Mouse (Mus musculus) layer of hippocampus, adult 9-11 months (tissue): Measurements from ENCODE around the gene Dram1.
A peak's percentile ranks its signal among the peaks of the same experiment; 100 is the strongest.
"Not testable (repeated sequence)": the region's sequence is repeated elsewhere in the genome, so short reads cannot be mapped to it uniquely, and the experiment has no call there.

Experiments
- DNase-seq: peaks from one replicate; pipeline ENCODE4 v3.0.0; 2022

Gene Dram1

DNA sequence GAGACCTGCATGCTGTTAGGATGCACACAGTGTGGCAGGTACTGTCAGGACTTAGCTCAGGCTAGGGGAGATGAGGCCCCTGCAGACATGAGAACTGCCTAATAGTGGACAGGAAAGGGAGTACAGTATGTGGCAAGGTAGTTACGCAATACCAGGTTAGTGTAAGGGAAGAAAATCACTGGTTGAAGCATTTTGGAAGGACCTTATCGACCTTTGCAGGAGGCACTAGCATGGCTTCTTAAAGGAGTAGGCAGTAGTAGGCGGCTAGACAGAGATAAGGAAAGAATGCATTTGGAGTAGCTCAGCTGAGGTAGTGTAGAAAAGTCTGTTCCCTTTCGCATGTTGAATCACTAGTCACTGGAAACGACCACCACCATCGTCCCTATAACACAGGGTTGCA is 6.9 kb upstream of the Dram1 start:
- no peak for DNase-seq

DNA sequence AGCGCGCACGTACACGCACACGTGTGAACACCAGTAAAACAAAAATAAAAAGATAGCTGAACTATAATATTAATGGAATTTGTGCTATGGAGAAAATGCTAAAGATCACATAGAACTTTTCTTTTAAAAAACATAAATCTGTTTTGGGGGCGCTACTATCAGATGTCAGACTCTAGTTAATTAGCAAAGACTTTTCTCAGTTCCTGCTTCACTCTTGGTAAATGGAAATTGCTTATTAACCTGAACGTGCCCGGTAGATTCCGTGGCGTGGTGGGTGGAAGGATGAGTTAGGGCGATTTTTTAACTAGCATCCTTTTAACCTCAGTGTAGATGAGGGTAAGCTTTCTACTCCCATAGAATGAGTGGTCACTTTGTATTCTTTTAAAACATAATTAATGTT is 6.4 kb upstream of the Dram1 start:
- no peak for DNase-seq

DNA sequence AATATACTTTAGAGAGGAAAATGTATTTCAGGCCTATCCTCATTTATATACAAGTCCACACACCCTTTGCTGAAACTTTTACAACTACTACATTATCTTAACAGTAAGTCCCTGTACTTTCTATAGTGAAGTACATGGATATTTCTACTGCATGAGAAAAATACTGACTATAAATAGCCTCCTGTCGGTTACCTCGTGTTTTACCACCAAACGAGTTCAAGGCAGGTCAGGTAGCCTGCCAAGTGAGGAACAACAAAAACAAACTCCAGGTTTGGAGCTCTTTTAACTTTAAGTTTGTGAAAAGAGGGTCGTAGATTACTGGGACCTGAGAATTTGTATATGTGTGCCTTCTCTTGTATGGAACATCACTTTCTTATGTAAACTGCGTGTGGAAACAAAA is 5.2 kb upstream of the Dram1 start:
- no peak for DNase-seq

DNA sequence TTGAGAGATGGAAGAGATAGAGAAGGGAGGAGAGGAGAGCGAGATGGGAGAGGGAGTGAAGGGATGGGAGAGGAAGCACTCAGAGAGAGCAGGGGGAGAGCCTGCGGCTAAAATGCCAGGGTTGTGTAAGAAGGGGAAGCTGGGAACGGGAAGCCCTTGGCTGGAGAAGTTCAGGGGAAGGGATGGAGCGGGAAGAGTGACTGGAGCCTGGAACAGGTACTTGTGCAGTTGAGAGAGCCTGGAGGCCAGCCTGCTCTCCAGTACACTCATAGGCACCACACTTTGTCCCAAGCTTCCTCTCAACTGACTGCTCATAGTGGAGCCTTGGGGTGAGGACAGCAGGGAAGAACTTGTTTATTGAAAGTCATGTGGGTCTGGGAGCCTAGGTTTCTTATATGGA is 4.6 kb upstream of the Dram1 start:
- no peak for DNase-seq

DNA sequence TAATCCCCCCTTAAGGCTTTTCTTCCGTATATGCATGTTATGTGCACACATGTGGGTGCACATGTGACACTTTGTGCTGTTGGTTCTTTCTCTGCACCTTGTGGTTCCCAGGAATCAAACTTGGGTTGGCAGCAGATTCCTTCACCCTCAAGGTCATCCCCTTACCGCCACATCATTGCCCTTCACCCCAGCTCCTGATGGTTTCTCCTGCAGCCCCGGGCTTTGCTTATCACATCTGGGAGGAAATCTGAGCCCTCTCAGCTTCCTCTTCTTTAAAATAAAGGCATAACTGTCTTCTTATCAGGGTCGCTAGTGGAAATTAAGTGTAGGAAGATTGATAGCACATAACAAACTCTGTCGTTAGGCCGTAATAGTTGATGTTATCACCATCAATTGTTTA is 3.1 kb upstream of the Dram1 start:
- no peak for DNase-seq

DNA sequence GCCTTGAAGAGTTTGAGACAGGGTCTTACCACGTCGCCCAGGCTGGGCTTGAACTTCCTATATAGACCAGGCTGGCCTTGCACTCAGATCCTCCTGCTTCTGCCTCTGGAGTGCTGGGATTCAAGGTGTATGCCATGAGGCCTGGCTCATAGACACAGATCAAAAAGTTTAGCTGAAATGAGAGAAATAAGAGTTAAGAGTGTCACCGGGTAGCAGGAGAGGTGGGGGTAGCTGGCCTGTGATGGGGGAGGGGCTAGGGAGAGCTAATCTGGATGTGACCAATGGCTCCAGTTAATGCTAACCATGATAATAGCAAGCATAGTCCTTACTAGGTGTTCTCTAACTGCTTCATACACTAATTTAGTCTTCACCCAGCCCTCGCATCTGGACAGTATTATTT is 2.4 kb upstream of the Dram1 start:
- no peak for DNase-seq

DNA sequence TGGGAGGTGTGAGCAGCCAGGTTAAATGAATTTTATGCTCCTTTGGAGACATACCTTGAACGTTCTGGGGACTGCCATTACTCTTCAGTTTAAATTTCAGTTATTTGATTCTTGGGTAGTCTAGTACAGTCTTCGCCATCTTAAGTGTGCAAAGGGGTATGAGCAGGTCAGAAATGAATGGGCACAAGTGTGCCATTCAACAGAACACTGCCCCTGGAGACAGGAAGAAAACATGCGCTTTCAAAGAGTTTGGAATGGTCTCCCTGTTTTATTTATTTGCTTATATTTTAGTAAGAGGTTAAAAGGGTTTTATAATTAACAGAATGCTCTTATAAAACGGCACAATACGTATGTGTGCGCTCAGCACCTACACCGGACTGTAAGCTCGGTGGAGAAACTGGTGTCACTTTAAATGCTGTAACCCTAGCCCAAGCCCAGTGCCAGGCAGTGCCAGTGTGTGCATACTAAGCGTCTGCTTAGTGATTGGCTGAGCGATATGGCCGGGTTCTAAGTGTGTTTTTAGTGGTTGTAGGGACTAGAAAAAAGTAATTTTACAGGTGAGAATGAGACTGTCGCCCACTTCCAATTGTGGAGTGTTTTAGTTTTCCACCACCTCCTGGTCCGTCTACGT is 1.7 kb upstream of the Dram1 start:
- DNase-seq: no peak

DNA sequence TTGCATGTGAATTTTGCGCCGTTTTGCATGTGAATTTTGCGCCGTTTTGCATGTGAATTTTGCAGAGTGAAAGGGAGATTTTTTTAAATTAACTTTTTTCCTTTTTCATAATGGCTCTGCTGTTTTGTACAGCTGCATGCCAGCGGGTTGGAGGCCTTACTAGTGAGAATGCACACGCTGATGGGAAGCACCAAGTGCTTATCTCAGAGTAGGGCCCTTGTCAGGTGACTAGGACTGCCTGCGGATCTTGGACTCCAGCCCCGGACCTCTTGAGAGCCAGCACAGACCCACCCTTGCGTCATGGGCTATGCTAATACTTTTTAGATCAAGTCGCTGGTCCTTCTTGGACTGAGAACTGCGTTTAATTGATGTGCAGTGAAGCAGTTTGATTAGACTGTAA is 1.1 kb upstream of the Dram1 start:
- DNase-seq: peak; percentile 59

DNA sequence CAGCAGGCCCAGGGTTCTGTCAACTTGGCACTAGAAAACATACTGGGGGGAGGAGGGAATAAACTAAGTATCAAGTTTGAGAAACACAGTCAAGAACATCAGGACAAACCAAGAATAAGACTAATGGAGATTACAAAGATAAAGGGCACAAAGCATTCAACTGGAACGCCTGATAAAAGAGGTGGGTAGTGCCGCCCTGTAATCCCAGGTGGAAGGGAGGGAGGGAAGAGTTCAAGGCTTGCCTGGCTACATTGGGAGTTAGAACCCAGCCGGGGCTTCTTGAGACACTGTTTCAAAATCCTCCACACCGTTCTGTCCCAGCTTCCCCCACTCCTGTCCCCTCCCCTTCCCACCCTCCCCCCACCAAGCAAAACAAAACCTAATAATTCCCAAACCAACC is 1.2 kb downstream of the Dram1 start:
- no peak for DNase-seq

DNA sequence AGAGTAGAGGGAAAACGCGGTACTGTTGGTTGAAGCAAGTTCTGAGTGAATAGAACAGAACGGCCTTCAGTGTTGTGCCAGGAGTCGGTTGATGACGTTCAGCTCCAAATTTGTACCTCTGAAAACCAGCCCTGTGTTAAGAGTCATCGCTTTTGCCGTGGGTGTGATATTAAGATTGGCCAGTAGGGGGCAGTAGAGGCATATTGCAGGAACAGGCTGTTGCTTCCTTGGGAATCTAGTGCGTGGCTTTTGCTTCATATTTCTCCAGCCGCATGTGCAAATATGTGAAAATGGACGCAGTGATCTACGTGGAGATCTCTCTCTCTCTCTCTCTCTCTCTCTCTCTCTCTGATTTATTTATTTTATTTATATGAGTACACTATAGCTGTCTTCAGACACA is 2.1 kb downstream of the Dram1 start:
- DNase-seq: peak; percentile 92

DNA sequence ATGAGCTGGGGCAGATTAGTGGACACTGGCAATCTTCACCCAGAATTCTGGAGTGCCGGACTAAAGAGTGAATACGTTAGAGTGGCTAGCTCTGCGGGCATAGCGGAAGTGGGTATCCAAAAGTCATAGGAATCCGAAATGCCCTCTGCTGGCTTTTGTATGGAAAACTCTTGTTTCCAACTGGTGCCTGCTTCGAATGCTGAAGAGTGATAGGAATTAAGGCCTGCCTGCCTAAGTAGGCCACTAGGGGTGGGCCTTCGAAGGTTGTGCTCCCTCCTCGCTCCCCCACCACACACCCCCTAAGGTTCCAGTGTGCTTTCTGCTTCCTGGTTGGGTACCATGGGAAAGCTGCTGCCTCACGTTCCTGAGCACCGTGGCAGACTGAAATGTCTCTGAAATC is 3.9 kb downstream of the Dram1 start:
- DNase-seq: no peak

DNA sequence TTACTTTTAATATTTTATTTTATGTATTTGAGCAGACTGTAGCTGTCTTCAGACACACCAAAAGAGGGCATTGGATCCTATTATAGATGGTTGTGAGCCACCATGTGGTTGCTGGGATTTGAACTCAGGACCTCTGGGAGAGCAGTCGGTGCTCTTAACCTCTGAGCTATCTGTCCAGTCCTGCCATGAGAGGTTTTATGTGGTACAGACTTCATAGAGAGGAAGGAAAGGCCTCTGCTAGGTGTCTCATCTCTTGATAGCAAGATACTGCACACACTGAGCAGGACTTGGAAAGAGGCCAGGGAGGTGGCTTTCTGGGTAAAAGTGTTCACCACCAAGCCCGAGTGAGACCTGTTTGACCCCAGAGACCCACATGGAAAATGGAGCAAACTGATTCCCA is 5.9 kb downstream of the Dram1 start:
- not testable (repeated sequence) for DNase-seq

DNA sequence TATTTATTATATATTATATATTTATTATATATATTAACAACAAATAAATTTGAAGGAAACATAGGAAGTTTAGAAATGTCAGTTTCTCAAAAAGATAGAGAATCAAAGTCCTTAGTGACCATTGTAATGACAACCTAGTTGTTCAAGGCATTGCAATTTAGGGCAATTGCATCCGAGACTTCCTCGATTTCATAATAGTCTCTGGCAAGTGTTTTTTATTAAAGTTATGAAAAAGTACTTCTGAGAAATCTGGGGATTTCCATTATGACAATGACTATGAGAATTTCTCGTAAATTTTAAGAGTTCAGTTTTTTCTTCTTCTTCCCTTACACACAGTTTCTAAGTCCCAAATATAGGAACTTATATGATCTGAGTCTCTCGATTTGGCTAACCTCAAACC is 6.4 kb downstream of the Dram1 start:
- no peak for DNase-seq

DNA sequence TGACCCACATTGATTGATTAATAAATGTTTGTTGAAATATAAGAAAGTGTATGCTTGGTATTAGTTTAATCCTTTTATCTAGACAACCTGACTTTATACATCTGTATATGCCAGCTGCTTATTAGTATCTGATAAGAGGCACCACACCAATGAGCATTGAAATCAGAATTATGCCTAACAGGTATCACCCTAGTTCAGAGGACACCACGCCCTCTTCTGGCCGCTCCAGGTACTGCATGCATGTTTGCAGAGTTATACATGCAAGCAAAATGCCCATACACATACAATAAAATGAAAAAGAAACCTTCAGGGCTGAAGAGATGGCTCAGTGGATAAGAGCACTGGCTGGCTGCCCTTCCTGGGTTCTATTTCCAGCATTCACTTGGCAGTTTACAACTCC is 7.1 kb downstream of the Dram1 start:
- no peak for DNase-seq

DNA sequence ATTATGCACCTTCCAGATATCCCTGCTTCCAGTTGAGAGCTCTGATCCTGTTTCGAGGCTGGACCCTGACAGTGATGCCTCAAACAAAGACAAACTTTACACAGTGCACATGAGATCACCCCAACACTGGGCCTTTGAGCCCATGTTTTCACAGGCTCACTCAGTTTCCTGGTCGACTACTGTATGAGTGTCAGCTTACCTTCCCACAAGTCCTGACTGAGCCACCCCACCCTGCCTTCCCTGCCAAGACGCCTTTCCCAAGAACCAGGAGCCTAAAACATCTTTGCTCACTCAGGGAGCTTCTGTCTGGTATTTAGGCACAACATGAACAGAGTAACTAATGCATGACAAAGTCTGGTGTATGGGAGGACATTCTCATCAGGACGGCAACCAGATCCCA is 9.6 kb downstream of the Dram1 start:
- DNase-seq: no peak

DNA sequence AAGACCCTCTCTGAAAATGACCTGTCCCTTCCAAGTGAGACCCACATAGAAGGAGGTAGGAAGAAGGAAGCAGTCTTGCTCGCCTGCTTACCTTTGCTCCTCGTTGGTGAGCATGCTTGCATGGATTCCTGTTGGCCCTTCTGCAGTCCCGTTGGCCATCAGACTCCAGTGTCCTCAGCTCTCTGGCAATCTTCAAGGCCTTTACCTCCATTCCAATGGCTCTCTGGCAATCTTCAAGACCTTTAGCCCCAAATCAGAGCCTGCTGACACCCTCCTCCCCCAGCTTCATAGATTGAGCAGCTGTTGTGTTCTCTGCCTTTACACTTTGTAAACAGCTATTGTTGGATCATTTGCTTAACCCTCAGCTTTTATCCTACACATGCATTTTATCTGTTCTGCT is 14.7 kb downstream of the Dram1 start:
- DNase-seq: no peak

DNA sequence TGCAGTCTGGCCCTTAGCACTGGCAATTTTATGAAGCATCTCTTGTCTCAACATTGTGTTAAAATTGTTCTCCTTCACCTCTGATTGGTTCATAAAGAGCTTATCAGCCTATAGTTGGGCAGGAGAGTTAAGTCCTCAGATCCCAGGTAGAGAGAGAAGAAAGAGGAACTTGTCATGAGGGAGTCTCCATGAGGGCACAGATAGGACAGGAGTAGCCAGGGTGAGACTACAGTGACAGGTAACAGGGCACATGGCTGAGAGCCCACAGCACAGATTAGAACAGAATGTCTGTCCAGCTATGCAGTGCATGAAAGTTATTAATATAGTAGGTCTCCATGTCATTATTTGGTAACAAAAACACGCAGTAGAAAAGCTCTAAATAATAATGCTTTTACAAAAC is 16.7 kb downstream of the Dram1 start:
- no peak for DNase-seq

DNA sequence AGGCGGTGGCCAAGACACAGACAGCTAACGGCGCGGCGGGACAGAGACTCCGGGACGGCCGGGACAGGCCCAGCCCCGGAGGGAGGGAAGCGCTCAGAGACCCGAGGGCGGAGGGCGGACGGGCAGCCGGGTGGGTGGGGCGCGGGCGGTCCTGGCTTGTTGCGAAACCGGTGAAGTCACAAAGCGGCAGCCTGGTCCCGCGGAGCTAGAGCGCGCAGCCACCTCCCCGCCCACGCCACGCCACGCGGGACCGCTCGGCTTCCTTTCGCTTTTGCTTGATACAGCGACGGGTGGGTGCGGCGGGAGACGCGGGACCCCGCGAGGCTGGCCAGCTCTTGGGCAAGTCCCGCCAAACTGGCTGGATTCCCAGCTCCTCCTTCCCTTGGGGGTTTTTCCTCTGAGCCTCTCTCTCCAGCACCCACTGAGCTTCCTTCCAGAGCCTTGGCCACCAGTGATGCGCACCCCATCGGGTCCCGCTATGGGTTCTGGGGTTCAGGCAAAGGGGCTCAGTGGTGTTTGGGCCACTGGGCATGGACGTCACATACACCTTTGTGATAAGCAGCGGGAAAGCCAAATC is 21.8 kb downstream of the Dram1 start:
- peak; percentile 64 for DNase-seq

DNA sequence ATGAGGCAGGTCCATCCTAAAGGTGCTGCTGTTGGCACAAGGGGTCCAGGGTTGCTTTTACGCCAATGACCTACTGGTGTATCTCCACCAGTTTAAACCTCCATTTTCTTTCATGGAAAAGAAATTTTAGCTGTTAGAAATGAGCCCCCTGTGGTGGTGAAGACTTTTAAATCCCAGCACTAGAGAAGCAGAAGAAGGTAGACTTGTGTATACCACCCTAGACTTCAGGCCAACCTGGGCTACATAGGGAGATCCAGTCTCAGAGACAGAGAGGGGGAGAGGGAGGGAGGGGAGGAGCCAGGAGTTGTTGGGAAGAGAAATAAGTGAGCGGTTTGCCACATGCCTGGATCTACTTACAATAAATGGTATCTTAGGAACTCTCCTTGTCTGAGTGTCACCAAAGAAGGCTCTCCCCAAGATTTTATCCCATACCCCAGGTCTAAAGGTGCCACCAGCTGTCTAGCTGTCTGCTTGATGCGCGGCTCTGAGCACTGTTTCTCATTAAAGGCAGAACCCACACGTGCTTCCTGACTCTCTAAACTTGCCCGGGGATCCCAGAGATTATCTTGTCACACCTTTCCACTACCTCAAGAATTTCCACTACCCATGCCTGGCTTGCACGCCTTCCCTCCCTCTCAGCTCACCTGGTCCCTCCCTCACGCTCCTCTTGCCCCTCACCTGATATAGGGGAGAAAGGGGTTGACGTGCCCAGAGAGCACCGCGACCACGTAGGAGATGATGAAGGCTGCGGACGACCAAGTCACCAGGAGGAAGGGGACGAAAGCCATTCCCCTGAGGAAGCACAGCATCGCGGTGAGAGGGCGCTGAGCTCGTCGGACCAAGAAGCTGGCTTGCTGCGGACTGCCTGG is 22.5 kb downstream of the Dram1 start:
- no peak for DNase-seq

DNA sequence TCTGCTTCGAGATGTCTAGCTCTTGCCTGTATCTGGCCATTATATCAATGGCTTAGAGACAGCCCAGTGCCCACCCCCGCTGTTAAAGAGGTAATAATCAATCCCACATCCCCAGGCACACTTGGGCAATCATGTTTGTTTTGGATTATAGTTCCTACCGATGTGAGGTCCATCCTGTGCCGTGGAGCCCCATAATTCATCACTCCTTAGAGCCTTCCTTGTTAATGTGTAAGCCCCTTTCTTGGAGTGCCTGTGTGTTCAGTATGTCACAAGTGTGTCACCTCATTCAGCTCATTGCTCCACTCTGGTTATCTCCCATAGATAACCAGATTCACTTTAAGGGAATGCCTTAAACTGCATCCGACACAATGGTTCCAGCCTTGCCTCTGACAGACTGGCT is 24.3 kb downstream of the Dram1 start:
- DNase-seq: no peak

DNA sequence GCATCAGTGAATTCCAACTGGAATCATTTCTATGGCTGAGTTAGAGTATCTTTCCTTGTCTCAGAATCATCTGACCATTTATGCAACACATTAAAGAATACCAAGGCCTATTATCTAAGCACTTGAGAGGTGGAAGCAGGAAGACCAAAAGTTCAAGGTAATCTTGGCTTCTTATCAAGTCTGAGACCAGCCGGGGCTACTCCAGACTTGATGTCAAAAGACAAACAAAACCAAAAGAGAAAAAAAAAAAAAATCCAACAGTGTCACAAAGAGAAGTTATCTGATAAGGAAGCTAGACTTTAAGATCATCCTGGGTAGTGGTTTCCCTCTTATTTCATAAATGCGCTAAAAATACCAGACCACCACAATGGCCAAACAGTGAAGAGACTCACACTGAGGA is 26.3 kb downstream of the Dram1 start:
- no peak for DNase-seq

DNA sequence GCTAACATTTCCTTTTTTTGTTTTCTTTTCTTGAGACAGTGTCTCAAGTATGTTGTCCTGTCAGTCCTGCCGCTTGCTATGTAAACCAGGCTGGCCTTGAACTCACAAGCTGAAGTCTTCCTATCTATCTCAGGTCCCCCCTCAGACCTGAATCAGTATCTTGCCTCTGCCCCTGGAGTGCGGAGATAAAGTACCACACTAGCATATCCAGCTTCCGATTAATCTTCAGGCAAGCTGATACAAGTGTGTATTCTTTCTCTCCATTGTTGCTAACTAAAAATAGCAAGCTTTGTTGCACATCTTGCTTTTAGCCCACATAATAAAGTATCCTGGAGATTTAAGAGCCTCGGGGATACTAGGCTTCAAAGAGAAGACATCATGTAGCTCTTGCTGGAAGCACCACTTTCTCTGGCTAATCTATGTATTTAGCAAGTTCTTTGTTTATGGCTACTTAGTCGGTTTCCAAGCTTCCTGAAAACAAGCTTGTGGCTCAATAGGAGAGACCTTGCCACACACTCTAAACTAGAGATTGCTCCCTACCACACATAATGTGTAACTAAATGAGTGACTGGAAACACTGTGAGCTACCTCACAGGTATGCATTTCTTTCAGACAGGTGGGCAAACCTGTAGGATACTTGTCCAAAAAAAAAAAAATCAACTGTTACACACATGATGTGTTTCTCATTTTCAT is 27.3 kb downstream of the Dram1 start:
- no peak for DNase-seq

DNA sequence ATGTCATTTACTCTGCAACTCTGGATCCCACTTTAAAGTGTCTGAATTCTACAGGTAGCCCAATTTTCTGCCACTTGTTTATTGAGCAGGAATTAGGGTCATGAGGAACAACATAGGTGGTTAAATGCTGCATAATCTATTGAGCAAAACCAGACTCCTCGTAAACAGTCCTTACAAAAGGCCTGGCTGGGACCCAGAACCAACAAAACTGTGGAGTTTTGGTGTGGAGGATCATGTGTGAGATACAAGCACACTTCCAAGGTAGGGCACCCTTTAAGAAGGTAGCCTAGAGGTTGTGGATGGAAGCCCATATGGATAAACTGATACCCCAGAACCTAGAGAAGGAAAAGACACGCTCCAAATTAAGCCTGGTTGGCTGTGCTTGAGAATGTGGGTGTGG is 28.2 kb downstream of the Dram1 start:
- no peak for DNase-seq

DNA sequence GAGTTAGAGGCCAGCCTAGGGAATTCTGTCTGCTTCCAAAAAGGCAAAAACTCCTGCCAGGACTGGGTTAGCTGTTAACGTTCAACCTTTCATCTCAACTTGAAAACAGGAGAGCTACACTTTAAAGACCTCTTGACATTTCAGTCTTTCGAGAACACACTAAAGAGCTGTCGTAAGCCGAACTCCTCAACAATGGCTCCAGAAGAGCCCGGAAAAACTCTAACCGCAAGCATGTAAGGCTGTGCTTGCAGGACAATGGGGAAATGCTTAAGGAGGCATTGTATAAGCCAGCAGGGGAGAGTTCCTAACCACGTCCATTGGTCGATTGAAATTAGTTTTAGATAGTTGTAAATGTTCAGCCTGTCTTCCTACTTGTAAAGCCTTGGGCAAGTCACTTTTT is 29.1 kb downstream of the Dram1 start:
- DNase-seq: no peak
